Mouse (Mus musculus): ENCODE measurements around the gene Serpind1. TPM values are rescaled to one million over a fixed set of nuclear protein-coding genes. Genes with fewer than 3 reads are reported as not detected.

Serpind1 gene
- total RNA-seq, 2 experiments from 2014 or later, result 0.97 to 1.1 TPM

DNA sequence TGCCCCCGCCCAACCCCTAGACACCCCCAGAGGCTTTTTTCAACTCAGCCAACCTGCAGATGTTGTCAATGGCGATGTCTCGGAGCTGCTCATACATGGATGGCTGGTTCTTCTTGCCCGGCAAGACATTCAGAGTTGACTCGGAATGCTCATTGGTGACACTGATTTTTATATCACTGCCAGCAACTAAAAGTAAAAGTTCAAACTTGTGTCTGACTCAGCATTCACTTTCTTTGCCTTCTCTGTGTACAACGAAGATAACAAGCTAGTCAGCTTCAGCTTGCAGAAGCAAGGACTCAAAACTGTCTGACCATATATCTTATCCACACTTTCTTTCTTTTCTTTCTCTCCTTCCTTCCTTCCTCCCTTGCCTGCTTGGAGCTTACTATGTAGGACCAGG lies 24.9 kb downstream of the Serpind1 start:
- DNase-seq, result no peak

DNA sequence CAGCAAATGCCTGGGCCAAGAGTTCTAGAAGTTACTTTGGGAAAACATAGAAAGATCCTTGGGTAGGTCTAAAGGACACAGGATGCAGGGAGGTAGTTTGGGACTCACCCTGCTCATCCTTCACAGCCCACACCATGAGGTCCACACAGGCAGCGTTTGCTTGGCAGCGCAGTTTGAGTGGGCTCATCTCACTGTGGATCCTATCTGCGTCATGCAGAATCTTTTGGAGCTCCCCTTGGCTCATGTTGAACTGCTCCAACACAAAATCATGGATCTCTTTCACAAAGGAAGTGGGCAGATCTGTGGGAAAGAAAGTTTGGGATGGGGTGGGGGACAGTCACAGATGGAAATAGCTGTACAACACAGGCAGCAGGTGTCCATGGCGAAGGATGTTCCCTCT lies 27.6 kb downstream of the Serpind1 start:
- no peak for DNase-seq

DNA sequence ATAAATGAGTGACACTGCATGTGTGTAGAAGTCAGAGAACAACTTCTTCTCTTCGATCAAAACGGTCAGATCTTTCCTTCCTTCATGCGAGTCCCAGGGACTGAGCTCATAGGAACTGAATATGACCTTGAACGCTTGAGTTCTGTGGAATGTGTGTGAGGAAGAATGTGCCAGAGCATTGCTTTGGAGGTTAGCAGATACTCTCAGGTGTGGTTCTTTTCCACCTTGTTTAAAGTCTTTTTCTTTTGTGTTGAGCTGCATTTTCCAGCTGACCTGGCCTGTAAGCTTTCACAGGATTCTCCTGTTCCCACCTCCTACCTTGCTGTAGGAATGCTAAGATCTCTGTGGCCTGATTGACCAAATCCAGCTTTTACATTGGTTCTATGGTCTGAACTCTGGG lies 51.1 kb downstream of the Serpind1 start:
- no peak for DNase-seq

DNA sequence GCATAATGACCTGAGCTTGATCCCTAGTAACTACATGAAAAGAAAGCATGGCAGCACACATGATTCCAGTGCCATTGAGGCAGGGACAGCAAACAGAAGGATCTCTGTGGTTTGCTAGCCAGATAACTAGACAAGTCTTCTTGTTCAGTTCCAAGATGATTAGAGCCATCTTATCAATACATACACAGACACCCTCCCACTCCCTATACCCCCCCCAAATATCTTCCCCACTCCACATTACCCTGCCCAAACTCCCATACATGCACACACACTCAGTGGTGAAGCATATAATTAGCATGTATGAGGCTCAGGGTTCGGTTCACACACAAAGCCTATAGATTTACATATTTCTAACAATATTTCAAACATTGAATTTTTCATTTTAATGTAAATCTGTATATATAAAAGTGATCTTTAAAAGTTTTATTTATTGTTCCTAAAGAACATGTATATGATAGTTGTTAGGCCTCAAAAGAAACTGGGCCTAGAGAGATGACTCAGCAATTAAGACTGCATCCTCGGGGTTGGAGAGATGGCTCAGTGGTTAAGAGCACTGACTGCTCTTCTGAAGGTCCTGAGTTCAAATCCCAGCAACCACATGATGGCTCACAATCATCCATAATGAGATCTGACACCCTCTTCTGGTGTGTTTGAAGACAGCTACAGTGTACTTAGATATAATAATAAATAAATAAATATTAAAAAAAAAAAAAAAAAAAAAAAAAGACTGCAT lies 52.6 kb downstream of the Serpind1 start:
- no peak for DNase-seq

DNA sequence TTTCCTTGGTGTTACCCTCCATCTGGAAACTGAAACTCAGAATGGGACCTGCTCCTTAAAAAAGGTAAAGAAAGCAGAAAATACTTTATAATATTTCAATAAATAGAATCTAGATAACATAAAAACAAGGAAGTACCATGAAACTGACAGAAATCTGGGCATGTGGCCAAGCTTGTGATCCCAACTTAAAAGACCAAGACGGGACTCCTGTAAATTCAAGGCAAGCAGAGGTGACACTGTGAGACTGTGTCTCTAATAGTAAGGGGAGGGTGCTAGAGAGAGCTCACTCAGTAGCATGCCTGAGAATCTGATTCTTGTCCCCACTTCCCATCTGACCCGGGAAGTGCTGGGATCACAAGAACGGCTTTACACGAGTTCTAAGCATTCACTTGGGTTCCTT lies 61.6 kb downstream of the Serpind1 start:
- no peak for DNase-seq

Other genes starting within 250 kb of the Serpind1 start
- gene Ppil2, start 220.1 kb upstream of the Serpind1 start, total RNA-seq (2021), result 100 to 1,000 TPM in 1 of 2 experiments, 10 to 100 TPM in 1; 84.9 to 102 TPM
- 1 to 10 TPM in 1 of 2 experiments, under 1 TPM in 1; 0.94 to 1.4 TPM for gene 2610318N02Rik, start 206.2 kb upstream of the Serpind1 start, total RNA-seq (2021)
- gene Sdf2l1, start 199.0 kb upstream of the Serpind1 start, total RNA-seq (2021), result 10 to 100 TPM; 36.6 to 52.7 TPM
- gene Ydjc, start 186.8 kb upstream of the Serpind1 start, total RNA-seq (2021), result 10 to 100 TPM; 27.2 to 29.3 TPM
- gene Ccdc116, start 184.1 kb upstream of the Serpind1 start, total RNA-seq (2021), result 1 to 10 TPM; 1.5 to 1.7 TPM
- 100 to 1,000 TPM; 157 to 159 TPM for gene Ube2l3, start 128.7 kb upstream of the Serpind1 start, total RNA-seq (2021)
- gene Rimbp3, start 122.8 kb upstream of the Serpind1 start, total RNA-seq (2021), result 1 to 10 TPM; 3.0 to 3.5 TPM
- 1 to 10 TPM; 4.5 to 5.9 TPM for gene Hic2, start 97.8 kb upstream of the Serpind1 start, total RNA-seq (2021)
- gene Tmem191c, start 55.3 kb upstream of the Serpind1 start, total RNA-seq (2021), result 100 to 1,000 TPM in 1 of 2 experiments, 10 to 100 TPM in 1; 91.2 to 112 TPM
- 10 to 100 TPM; 22.7 to 22.9 TPM for gene Snap29, start 74.6 kb downstream of the Serpind1 start, total RNA-seq (2021)
- 100 to 1,000 TPM; 270 to 271 TPM for gene Pi4ka, start 74.9 kb downstream of the Serpind1 start, total RNA-seq (2021)
- gene Crkl, start 120.6 kb downstream of the Serpind1 start, total RNA-seq (2021), result 10 to 100 TPM; 36.7 to 41.0 TPM
- gene Aifm3, start 158.2 kb downstream of the Serpind1 start, total RNA-seq (2021), result 100 to 1,000 TPM in 1 of 2 experiments, 10 to 100 TPM in 1; 99.3 to 111 TPM
- 100 to 1,000 TPM; 192 to 199 TPM for gene Lztr1, start 177.3 kb downstream of the Serpind1 start, total RNA-seq (2021)
- gene Thap7, start 199.8 kb downstream of the Serpind1 start, total RNA-seq (2021), result 10 to 100 TPM; 38.6 to 44.6 TPM
- under 1 TPM; 0.42 to 0.76 TPM for gene Lrrc74b, start 229.9 kb downstream of the Serpind1 start, total RNA-seq (2021)
- gene P2rx6, start 230.5 kb downstream of the Serpind1 start, total RNA-seq (2021), result under 1 TPM; 0.58 to 0.67 TPM